Mouse (Mus musculus) A20 (cell line): ENCODE measurements around the gene Morc4.

Experiments used
- DNase-seq: peaks from one replicate; pipeline ENCODE4 v3.0.0-alpha.2; 2011; ENCODE audit warnings: low read depth, low spot score

Morc4 gene

DNA sequence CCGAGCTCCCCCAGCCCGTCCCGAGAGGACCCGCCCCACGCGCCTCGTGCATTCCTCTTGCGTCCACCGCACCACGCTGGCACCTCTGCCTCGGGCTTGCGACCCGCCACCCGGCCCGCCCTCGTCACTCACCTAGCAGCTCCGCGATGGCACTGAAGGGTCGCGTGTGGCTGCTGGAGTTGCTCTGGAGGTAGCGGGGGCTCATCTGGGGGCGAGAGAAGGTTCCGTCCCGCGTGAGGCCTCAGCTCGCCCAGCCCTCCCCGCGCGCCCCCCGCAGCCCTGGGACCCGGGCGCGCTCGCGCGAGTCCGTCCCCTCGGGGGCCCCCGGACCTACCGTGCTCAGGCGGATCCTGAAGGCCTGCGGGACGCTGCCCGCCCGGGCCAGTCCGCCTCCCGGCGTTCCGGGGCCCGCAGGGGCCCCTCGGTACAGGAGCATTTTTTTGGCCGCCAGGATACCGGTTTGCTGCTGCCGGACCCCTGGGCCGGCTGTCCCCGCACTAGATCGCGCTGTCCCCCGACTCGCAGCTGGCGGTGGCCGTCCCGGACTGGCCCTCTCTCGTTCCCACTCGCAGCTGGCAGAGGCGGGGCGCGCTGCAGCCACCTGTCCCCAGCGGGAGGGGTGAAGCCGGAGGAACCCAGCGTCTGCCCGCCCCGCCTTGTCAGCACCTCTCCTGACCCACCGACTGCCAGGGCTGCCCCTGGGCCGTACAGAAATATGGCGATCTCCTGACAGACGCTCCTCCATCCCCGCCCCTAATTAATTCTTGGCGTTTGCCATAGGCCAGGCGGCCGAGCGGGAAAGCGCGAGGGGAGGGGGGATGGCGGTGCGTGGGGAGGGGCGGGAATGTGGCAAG lies at the start of gene Morc4:
Gene Morc4, minus strand, starts transcription at position 740 of the 854 bp plus-strand sequence.
- DNase-seq = no peak

DNA sequence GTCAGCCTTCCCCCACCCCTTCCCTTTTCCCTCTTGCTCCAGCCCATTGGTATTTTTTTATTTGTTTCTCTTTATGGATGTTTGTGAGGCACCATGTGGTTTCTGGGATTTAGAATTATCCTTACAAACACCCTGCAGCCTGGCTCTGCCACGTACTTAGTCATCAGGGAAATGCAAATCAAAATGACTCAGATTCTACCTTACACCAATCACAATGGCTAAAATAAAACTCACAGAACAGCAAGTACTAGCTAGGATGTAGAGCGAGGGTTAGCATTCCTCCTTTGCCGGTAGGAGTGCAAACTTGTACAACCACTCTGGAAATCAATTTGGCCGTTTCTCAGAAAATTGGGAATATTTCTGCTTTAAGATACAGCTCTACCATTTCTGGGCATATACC lies 49.1 kb upstream of the Morc4 start:
- DNase-seq = no peak

DNA sequence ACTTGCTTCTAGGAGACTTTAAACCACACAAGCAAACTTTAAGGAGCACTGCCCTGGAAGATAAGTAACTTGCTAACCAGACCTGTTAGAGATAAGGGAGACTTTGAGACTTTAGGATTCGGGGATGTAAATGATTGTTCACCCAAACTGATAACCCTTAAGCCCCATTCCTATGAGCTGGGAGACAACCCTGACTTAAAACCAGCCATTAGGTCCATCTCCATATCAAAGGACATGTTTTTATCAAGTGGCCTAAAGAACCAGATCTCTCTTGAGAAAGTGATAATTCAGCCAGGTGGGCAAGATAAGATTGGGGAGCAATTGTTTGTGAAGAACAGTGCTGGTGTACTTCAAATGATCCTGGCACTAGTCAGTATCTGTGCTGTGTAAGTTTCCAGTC lies 19.9 kb upstream of the Morc4 start:
- no peak for DNase-seq

DNA sequence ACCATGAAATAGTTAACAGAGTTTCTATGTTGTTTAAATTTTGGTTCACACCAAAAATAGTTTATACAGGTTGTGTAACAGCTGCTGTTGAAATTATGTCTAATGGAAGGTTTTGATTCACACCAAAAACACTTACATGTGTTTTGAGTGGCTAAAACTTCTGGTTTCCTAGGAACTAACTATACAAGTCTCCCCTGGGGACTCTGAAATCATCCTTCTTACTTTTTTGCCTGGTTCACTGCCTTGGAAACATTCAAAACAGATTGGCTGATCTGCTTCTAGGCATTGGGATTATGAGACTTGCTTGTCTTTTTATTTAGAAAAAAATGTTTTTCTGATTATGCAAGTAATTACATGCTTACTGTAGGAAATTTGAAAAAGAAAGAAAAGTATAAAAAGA lies 11.7 kb upstream of the Morc4 start:
- DNase-seq = no peak

DNA sequence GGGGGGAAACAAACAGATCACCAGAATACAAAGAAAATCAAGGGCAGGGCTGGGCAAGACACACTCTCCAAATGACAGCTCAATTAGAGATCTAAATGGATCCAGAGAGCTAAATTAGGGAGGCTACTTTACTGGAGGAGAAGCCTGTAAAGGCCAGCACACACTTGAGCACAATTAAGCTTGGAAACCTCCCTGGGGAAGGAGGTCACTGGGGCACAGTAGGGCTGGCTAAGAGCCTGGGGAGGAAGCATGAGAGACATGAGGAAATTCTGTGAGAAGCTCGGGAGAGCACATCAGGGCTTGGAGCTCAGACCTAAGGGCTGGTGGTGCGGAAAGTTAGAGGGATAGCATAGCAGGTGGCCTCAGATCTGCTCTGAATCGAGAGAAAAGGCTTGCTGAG lies 6.5 kb upstream of the Morc4 start:
- no peak for DNase-seq

DNA sequence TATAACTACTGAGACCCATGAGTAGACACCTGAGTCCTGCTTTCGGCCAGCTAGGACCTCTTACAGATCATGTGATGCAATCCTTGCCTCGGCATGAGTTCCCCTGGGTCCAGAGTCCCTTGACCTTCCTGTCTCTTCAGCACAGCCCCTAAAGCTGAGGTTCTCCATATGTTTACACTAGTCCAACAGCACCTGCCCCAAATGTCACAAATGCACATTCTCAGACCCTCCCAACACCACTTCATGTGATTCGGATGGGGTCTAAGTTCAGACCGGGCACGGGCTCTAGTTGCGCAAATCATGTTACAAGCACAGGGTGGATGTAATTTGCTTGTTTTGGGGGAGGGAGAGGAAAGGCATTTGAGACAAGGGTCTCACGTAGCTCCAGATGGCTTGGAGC lies 5.6 kb upstream of the Morc4 start:
- no peak for DNase-seq

DNA sequence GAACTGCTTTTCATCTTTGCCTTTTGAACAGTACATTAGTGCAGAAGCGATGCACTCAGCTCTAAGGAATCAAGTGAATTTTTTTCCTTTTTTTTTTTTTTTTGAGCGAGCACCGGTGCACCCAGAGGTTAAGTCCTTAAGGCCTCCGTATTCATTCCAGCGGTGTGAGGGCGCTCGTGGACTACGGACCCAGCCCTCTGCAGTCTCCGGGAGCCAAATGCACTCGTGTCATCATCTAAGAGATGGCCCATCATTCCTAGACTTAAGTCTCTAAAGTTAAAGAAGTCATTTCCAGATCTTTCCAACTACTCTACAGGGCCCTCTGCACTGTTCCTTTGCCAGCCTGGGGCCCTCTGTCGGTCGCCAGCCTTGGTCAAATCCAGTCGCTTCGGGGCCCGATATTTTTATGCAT lies 1.2 kb downstream of the Morc4 start:
- no peak for DNase-seq

DNA sequence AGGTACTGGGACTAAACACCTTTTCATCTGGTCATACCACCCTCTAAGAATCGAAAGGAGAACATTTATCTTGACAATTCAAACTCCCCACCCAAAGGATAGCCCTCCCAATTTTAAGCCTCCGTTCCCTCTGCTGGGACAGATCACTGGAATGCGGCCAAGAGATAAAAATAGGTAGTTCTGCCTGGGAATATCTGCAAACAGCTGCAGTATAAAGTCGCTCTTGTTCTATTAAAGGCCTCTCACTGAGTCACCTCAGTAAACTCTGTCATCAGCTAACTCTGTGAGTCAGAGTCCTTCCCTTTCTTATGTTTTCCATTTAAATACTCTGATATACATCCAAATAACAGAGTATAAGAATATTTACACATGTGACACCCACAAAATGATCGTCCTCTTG lies 12.1 kb downstream of the Morc4 start:
- no peak for DNase-seq

DNA sequence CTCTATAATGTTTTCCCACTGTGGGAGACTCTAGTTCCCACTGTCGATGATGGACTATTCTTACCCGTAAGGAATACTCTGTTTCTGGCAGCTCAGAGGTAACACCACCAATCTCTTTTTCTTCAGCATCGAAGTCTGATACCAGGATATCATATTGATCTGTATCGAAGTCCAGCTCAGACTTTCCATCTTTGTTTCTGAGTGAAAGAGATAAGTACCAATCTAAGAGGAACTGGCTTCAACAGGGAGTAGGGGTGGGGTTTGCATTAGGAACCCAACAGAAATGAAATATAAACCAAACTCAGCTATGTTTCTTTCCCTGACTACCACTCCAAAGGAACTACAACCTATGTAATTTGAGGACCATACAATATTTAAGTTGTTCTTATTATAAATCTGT lies 16.7 kb downstream of the Morc4 start:
- no peak for DNase-seq

DNA sequence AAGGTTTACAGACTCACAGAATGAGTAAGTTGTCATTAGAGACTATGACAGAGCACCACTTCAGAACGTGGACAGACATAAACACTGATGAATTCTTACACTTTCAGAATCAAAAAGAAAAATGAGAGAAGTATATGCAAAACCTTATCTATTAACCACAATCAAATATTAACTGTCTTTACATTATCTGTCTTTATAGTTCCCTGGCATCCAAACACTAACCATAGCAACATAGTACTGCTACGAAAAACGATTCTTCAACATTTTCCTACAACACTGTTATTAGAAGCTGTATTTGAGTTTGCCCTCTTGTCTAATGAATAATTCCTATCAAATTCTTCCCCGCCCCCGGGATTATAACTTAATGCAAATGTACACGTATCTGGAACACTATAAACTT lies 30.4 kb downstream of the Morc4 start:
- DNase-seq = no peak

DNA sequence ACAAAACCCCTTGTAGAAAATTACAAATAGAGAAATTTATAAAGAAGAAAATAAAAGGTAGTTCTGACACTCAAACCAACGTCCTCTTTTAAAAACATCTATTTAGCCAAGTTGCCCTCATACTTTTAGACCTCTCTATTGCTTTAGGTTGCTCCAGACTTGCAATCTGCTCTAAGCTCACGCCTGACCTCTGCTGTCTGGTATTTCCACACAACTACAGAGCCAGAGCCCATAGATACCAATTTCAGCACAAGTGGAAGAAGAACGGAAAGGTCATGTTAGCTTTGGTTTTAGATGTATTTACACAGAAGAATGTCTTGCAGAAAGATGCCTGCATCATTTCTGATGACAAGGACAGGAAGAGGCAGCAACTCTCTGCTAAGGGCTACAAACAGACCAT lies 32.4 kb downstream of the Morc4 start:
- DNase-seq = no peak

DNA sequence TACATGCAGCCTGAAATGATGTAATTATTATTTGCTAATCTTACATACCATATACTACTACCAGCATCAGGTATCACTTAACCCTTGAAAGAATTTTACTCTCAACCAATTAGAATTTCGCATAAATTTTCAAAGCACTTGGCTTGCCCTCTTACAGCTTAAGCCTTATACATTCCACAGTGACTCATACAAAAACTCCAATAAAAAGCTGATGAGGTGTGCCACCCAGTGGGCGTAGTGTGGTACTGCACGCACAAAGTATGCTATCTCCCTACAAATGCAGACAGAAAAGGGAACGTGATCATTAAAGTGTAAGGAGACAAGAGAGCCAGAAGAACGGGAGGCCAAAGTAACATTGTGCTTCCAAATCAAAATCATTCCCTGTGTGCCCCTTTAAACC lies 39.0 kb downstream of the Morc4 start:
- peak; percentile 40 for DNase-seq

DNA sequence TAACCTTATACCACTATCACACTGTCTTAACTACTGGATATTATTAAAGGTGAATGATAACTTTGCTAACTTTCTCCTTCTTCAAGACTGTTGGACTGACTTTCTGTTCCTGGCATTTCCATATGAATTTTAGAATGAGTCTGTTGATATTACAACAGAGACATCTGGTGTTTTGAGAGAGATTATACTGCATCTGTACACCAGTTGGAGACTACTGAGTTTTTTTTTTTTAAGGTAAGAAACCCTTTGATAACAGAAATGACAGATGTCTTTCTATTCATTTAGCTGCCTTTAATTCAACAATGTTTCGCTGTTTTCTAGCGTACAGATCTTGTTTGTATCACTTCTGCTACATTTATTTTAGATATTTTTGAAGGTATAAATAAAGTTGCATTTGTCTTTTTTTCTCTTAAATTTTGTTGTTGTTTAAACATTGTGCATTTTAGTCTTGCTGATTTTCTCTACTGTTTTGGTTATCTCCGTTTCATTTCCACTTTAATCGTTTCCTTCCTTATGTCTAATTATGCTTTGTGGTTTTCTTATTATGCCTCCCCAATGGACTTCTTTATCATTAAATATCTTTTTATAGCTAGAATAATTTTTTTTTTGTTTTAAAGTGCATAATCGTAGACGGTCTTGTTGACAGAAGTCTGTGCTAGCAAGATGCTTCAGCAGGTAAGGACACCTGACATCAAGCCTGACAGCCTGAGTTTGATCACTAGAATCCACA lies 42.9 kb downstream of the Morc4 start:
- DNase-seq = no peak

DNA sequence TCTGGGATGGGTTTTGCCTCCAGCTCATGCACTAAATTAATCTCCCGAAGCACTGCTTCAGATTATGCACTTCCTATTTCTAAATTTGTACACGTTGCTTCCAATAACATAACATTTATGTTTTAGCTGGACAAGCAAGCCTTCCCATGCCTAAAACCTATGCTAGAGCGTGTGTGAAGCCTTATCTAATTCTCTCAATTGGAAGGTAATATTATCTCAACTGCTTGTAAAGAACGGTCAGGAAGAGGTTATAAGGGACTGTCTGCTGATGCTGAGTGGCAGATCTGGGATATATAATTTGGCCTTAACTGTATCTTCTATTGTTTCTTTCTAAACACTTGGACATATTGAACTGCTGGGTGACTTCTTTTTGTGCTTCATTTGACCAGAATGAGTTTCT lies 44.6 kb downstream of the Morc4 start:
- DNase-seq = no peak

DNA sequence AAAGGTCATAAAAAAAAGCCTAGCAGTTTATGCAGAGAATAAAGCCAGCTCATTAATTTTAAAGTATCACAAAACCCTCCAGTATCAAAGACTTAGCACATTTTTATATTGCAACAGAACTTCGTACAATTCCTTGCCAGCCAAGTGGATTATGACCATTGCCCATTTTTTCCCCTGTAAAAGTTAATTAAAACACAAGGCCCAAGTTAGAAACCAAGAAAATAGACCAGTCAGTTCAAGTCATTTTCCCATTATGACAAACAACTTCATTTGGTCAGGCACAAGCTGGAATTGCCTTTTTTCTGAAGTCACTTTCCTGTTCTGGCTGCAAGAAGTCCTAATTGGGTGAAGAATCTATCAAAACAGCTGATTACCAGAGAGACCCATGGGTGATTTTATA lies 46.1 kb downstream of the Morc4 start:
- DNase-seq = no peak

DNA sequence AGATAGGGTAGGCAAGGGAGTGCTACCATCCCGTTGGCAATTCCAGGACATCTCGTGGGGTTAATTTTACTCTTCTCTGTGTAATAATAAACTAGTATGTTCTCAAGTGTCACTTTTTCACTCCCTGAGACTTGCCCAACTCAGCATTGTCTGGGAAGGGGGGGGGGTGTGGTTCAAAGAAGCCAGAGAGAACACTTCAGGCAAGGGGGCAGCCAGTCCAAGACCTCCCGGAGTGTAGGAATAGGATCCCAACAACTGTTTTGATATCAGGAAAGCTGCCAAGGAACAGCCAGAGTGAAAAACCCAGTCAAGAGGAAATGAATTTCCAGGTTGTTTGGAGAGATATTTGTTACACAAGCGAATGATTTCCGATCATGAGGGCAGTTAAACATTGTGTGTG lies 56.3 kb downstream of the Morc4 start:
- no peak for DNase-seq

DNA sequence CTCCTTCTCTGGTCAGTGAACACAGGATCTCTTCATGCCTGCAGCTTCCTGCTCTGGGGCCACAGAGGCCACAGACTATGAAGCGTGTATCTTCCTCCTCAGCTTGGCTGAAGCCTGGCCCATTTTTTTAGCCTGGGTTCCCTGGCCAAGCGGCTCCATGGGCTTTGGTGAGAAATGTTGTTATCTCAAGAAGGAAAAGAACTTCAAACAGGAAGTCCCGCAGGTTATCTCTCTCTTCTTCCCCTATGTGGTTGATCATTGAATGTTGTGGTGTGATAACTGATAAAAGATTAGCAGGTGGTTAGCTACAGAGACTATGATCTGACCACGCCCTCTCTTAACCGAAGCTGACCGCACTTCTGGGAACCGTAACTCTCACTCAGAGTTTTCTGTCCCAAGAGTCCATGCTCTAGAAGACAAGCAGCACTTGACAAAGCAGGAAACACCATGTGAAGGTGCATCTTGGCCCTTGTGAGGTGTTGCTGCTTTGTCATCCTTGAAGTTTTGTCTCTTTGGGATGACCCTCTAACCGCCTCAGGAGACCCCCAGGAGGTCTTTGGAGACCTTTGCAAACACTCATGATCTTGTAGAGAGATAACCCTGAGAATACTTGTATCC lies 57.4 kb downstream of the Morc4 start:
- no peak for DNase-seq

DNA sequence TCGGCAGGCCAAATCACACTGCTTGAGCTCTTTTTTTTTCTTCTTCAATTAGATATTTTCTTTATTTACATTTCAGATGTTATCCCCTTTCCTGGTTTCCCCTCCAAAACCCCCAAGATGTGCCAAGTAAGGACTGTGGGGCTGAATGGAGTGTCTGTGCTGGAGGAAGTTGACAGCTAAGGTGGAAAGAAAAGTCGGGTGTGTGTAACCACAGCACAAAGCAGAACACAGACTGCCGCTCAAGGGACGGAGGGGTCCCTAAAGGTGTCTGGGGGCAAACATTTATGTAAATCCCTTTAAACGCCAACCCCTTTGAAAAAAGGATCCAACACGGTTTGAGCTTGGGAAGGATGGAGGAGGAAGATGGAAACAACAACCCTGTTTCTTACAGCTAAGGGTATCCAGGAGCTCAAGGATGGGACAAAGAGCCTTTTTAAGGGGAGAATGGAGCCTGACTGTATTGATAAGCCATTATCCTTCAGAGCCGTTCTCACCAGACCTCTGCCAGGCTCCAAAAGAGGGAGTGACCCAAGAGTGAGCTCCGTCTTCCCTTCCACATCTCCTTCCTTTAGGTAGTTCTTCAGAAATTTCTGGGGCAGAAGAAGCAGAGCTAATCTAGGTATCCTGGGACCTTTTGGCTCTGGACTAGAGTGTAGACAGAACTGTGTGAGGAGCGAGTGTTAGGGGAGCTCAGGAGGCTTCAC lies 58.0 kb downstream of the Morc4 start:
- no peak for DNase-seq

DNA sequence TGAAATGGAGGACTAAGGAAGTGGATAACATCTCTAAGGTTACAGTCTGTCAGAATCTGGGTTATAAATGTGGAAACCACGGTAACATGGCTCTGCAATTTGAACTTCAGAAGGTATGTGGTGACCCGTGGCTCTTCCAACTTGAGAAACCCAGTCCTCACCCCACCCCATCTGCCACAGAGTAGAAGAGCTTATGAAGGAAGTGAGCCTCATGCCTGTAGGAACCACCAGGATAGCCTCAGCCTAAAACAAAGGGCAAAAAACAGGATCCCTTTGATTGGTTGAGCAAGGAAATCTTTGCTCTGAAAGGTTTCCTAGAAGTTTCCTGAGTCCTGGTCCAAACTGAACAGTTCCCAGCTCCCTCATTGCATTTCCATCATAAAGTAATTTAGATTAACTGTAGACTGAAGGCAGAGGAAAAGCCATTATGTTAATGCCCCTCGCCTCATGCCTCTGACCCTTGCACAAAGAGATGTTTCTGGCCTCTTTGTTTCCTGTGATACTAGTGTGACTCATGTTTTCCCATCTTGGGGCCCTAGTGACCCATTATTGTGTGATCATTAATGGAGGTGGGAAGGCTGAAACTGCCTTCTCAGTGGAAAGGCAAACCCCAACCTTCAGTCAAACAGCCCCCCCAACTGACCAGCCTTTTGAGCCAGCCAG lies 58.7 kb downstream of the Morc4 start:
- DNase-seq = no peak

DNA sequence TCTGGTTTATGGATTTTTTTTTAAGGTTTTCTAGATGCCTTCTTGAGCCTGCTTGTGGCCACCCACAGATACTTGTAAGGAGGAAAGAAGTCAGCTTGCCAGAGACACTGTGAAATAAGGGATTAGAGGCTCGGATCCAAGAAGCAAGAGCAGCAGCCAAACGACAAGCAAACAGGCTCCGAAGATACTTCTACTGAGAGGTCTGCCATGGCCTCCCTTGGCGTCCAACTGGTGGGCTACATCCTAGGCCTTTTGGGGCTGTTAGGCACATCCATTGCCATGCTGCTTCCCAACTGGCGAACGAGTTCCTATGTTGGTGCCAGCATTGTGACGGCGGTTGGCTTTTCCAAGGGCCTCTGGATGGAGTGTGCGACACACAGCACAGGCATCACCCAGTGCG lies 63.0 kb downstream of the Morc4 start:
- DNase-seq = no peak

DNA sequence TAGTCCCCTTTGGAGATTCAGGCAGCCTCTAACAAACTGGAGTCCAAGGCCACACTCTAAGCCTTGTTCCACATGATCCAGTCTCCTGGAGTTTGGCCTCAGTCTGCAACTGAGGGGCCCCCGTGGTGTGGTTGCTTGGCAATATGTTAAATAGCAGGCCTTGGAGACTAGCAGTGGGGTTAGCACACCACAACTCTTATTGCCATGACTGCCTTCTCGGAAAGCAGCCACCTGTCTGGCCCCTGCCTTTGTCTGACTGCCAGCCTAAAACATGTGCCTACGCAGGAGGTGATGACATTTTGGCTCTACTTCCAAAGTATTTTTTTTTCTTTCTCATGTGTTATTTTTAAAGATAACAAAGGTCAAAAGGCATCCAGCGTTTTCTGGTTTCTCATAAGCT lies 63.4 kb downstream of the Morc4 start:
- no peak for DNase-seq

DNA sequence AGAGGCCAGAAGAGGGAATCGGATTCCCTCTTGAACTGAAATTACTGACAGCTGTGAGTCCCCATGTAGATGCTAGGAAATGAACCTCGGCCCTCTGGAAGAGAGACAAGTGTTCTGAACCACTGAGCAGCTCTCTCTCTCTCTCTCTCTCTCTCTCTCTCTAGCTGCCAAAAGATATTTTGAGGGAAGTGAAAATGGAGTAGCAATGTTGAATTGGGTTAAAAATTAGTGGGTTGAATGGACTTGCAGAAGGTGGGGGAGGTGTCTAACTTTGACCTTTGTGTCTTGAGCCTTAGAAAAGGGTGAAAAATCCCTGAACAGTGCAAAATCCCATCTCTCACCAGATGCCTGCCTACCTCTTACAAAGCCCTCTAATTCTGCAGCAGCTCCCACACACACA lies 64.1 kb downstream of the Morc4 start:
- peak; percentile 3 for DNase-seq
